Mouse (Mus musculus) left cerebral cortex, postnatal 36 days (tissue): Measurements from ENCODE around the gene Zfp943. TPM values are rescaled to one million over a fixed set of nuclear protein-coding genes. Genes with fewer than 3 reads are reported as not detected.
"Not testable (repeated sequence)": the region's sequence is repeated elsewhere in the genome, so short reads cannot be mapped to it uniquely, and the experiment has no call there.

ENCODE experiments used
- DNase-seq, 2 experiments: peaks; one replicate each; pipeline ENCODE4 v3.0.0; 2021 to 2022; ENCODE audit warnings: low spot score in 2 of 2, mixed read lengths in 1 of 2
- intact Hi-C: fragments of 180-260 bp; cut with DNase I; formaldehyde crosslinking; loops from one replicate; pipeline ENCODE4 v1.15.1; 2025
- total RNA-seq, 2 experiments: library from RNA; stranded (reverse); gene quantifications; 2 replicates each; pipeline ENCODE4 v1.2.3; 2021

The Zfp943 gene
- total RNA-seq = 10 to 100 TPM; 17.5 to 18.3 TPM

DNA sequence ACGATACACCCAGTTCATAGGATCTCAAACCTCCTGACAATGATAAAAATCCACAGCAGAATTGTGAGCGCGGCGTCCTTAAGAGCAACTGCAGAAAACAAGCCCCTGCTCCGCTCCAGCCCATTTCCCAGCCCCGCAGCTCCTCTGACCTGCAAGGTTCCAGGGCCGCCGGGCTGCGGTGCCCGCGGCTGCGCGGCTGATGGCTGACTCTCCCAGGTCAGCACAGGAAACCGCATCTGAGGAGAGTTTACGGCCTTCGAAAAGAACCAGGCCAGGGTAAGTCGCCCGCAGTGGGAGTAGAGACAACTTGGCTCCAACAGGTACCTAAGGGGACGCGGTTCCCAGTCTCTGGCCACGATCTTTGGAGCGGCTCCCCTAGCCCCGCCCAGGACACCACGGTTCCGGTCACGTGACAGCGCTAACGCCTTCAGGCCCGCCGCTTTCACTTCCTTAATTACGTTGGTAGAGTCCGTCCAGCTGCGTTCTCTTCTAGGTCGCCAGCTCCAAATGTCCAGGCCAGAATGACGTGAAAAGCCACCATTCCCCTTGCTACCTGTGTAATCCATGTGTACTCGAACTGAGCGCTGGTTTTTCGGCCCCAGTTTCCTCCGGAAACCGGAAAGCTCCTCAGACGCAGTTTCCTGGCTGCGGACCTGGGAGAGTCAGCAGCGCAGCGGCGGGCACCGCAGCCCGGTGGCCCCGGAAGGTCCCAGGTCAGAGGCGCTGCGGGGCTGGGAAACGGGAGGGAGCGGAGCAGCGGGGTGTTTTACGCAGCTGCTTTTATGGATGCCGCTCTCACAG lies at the start of gene Zfp943, which contains the start of gene Zfp942:
Gene Zfp943 (plus strand): TSS at position 446 of the 801 bp plus-strand sequence.
Gene Zfp942 (minus strand): TSS at position 358 of the 801 bp plus-strand sequence.
- peak; percentile 82 to 85 for DNase-seq
- intact Hi-C loops = not testable (repeated sequence)

DNA sequence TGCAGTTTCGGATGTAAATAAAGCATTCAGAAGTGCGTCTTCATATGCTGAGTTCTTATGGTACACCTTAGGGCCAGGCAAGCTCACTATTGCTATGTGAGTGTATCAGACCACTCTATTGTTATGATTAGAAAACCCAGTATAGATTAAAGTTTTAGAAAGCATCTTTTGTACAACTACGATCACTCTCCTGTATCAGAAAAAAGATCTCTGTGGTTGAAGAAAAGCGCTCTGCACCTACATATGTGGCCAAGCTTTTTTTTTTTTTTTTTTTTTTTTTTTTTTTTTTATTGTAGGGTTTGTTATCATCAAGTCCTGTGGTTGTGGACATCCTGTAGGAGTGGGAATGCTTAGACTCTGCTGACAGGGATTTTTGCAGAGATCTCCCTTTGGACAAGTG lies 950 bp downstream of the Zfp943 start:
- DNase-seq = no peak
- intact Hi-C loops = no loop called here

DNA sequence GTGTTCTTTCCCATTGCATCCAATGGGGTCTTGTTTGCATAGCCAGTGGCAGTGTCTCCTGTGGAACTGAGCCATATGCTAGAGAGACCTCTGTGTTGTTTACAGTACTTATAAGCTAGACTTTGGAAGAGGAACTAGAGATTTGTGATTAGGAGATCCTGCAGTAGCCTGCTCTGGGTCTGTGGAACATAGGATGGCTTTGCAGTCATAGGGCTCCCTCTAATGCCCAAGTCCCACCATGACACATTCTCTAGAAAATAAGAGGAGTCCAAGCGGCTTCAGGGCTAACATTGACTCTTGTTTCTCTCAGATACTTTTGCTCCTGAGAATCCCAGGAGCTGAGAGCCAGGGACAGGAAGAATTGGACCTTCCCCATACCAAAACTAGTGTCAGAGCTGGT lies 73.2 kb downstream of the Zfp943 start:
- DNase-seq = peak in 1 of 2 experiments; percentile 4
- intact Hi-C loops = not testable (repeated sequence)

DNA sequence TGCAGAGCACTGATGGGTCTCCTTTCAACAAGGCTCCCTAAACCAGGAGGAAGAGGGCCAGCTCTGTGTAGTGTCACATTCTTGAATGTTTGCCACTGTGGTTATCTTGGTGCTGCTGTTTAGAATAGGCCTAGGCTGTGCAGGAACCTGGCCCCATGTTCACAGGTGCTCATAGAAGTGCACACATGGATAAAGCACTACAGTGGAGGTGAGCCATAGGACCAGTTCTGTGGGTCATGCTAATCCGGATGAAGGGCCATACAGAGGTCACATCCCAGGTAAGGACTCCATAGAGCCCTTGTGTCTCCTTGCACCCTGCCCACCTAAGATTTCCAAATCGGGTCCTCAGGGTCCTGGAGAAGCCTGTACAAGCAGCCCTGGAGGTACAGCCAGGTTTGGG lies 87.1 kb downstream of the Zfp943 start:
- DNase-seq = no peak
- intact Hi-C loops = no loop called here

DNA sequence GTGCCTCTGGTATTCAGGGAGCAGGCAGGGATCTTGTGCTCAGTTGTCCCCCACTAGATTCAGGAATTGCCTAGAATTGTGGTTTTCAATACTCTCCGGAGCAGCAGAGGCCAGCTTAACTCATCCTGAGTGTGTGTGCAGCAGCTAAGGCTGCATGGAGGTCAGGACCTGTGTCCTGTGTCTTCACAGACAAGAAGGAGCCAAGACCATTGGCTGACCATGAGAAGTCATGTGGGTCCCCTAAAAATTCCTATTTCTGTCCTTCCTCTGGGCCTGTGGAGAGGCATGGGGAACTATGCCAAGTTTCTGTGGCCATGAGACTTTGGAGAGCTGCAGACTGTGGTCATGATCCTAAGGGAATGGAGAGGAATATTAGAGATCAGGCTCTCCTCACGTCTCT lies 90.9 kb downstream of the Zfp943 start:
- no peak for DNase-seq
- intact Hi-C loops = no loop called here

DNA sequence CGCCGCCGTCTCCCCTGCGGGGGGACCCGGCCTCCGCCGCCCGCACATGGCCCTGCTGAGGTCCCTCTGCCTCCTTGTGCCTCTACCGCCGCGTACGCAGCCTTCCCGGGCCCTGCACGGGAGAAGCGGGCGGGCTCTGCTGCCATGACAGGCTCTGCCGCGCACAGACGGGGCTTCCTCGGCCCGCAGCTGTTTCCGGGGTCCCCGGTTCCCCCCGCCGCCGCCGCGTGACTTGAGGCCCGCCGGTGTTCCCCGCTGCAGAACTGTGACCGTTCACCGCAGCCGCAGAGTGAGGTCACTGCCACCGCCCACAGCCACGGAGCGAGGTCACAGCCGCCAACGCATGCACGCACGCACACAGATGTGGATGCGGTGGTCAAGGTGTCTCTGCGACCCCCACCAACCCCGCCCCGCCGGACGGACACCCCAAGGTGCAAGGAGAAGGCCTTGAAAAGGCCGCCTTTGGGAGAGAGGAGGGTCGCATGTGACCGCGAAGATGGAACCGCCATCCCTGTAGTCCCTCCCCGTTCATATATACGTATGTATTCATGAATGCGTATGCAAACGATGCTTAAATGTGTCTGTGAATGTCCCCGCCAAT lies 118.8 kb downstream of the Zfp943 start:
- DNase-seq = peak; percentile 70 to 81
- intact Hi-C loops = loop anchor here (10.0 kb wide), 1 partner anchor 334 kb away; no protein-coding TSS in a partner anchor

DNA sequence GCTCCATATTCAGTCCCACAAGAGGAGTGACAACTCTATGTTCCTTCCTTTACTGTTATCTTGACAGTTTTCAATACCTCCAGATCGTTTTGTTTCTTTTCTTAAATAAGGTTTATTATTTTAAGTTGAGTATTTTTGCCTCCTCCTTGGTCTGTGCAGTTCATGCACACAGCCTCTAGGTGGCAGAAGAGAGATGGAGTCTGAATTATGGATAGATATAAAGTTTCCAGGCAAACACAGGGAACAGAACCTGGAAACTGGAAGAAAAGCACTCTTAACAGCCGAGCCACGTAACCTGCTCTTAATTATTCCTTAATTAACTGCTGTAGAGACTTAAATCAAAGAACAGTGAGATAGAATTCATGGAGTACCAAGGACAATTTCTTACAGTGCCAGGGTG lies 120.9 kb downstream of the Zfp943 start:
- not testable (repeated sequence) for DNase-seq
- intact Hi-C loops = loop anchor here (10.0 kb wide), 1 partner anchor 332 kb away; no protein-coding TSS in a partner anchor

DNA sequence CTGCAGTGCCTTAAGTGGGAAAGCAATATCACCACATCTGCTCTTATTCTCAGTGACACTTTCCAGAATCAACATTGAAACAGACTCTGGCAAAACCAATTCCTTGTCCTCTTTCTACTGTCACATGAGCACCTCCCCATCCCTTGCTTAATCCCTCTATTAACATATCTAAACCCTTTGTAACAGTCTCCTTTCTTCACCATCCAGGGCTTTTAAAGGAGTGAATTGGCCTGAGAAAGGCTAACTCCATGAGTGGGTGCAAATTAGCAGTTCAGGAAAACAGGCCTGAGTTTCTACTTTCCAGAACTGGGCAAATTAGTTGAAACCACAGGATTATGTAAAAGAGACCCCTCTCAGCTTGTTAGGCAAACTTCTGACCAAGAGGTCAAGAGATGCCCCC lies 156.4 kb downstream of the Zfp943 start:
- no peak for DNase-seq
- intact Hi-C loops = no loop called here

Other genes starting within 250 kb of the Zfp943 start
- gene Zfp229, start 231.8 kb upstream of the Zfp943 start, total RNA-seq = 1 to 10 TPM; 3.4 to 3.5 TPM
- under 1 TPM; 0.72 to 1.00 TPM for gene Zfp820, start 116.8 kb upstream of the Zfp943 start, total RNA-seq
- 1 to 10 TPM; 4.9 to 5.4 TPM for gene Zfp995, start 52.6 kb upstream of the Zfp943 start, total RNA-seq
- 10 to 100 TPM; 12.0 to 16.5 TPM for gene Zfp942, start 88 bp upstream of the Zfp943 start, total RNA-seq
- gene Zfp947, start 203.6 kb downstream of the Zfp943 start, total RNA-seq = under 1 TPM; 0.22 to 0.32 TPM